Mouse (Mus musculus): ENCODE results near the gene Stx8. TPM values are rescaled to one million over a fixed set of nuclear protein-coding genes. Genes with fewer than 3 reads are reported as not detected.

Gene Stx8
- total RNA-seq, 2 experiments from 2014 or later = 22.6 to 27.3 TPM

GRCm38 (mm10) chr11:68121260-68121659 is 155.3 kb downstream of the Stx8 start:
- intact Hi-C loops (cut with DNase I; ENCODE audit: low total_unique reads) = no loop called here
- no peak for DNase-seq

GRCm38 (mm10) chr11:68121660-68122059 is 155.7 kb downstream of the Stx8 start:
- intact Hi-C loops (cut with DNase I; ENCODE audit: low total_unique reads) = no loop called here
- no peak for DNase-seq

GRCm38 (mm10) chr11:68126071-68126470 is 160.1 kb downstream of the Stx8 start:
- DNase-seq = no peak
- intact Hi-C loops (cut with DNase I; ENCODE audit: low total_unique reads) = no loop called here

- DNase-seq = no peak
- intact Hi-C loops (cut with DNase I; ENCODE audit: low total_unique reads) = no loop called here
These were observed 168.5 kb downstream of the Stx8 start for GRCm38 (mm10) chr11:68134494-68134893.

- intact Hi-C loops (cut with DNase I; ENCODE audit: low total_unique reads) = no loop called here
- DNase-seq = no peak
These were observed 169.4 kb downstream of the Stx8 start for GRCm38 (mm10) chr11:68135350-68135749.

GRCm38 (mm10) chr11:68136687-68137086 is 170.7 kb downstream of the Stx8 start:
- DNase-seq = no peak
- intact Hi-C loops (cut with DNase I; ENCODE audit: low total_unique reads) = no loop called here

- DNase-seq = no peak
- intact Hi-C loops (cut with DNase I; ENCODE audit: low total_unique reads) = no loop called here
These were observed 176.3 kb downstream of the Stx8 start for GRCm38 (mm10) chr11:68142296-68142695.

GRCm38 (mm10) chr11:68144235-68145065 is 178.5 kb downstream of the Stx8 start:
- no peak for DNase-seq
- intact Hi-C loops (cut with DNase I; ENCODE audit: low total_unique reads) = no loop called here

- intact Hi-C loops (cut with DNase I; ENCODE audit: low total_unique reads) = no loop called here
- DNase-seq = no peak
These were observed 179.1 kb downstream of the Stx8 start for GRCm38 (mm10) chr11:68145066-68145585.

GRCm38 (mm10) chr11:68145586-68146455 is 179.8 kb downstream of the Stx8 start:
- no peak for DNase-seq
- intact Hi-C loops (cut with DNase I; ENCODE audit: low total_unique reads) = no loop called here

- intact Hi-C loops (cut with DNase I; ENCODE audit: low total_unique reads) = no loop called here
- no peak for DNase-seq
These were observed 180.5 kb downstream of the Stx8 start for GRCm38 (mm10) chr11:68146456-68146851.

- DNase-seq = no peak
- intact Hi-C loops (cut with DNase I; ENCODE audit: low total_unique reads) = no loop called here
These were observed 184.9 kb downstream of the Stx8 start for GRCm38 (mm10) chr11:68150938-68151337.

- DNase-seq = no peak
- intact Hi-C loops (cut with DNase I; ENCODE audit: low total_unique reads) = no loop called here
These were observed 189.8 kb downstream of the Stx8 start for GRCm38 (mm10) chr11:68155821-68156220.

GRCm38 (mm10) chr11:68158166-68158565 is 192.2 kb downstream of the Stx8 start:
- intact Hi-C loops (cut with DNase I; ENCODE audit: low total_unique reads) = no loop called here
- no peak for DNase-seq

GRCm38 (mm10) chr11:68159867-68160266 is 193.9 kb downstream of the Stx8 start:
- intact Hi-C loops (cut with DNase I; ENCODE audit: low total_unique reads) = no loop called here
- no peak for DNase-seq

GRCm38 (mm10) chr11:68164408-68164807 is 198.4 kb downstream of the Stx8 start:
- intact Hi-C loops (cut with DNase I; ENCODE audit: low total_unique reads) = no loop called here
- no peak for DNase-seq

- no peak for DNase-seq
- intact Hi-C loops (cut with DNase I; ENCODE audit: low total_unique reads) = no loop called here
These were observed 202.4 kb downstream of the Stx8 start for GRCm38 (mm10) chr11:68168427-68168826.

GRCm38 (mm10) chr11:68171973-68172647 is 206.1 kb downstream of the Stx8 start:
- intact Hi-C loops (cut with DNase I; ENCODE audit: low total_unique reads) = no loop called here

GRCm38 (mm10) chr11:68172648-68173045 is 206.7 kb downstream of the Stx8 start:
- intact Hi-C loops (cut with DNase I; ENCODE audit: low total_unique reads) = no loop called here
- DNase-seq = no peak

More at GRCm38 (mm10) chr11:68171973-68172647, 206.1 kb downstream of the Stx8 start:
- no peak for DNase-seq

- intact Hi-C loops (cut with DNase I; ENCODE audit: low total_unique reads) = no loop called here
- no peak for DNase-seq
These were observed 210.6 kb downstream of the Stx8 start for GRCm38 (mm10) chr11:68176550-68176949.

Measured in gastrocnemius, postnatal 14 days (tissue).